Mouse (Mus musculus): ENCODE measurements around the gene Zfp839. TPM values are rescaled to one million over a fixed set of nuclear protein-coding genes. Genes with fewer than 3 reads are reported as not detected.

Gene Zfp839
- polyA plus RNA-seq, 1 experiment from 2014 or later, result 4.0 TPM

- Histone ChIP-seq H3K9me3 (no peaks in the 10 kb centered on the region), H3K27me3 (no peaks in the 10 kb centered on the region), H3K9ac (no peak overlapping the region), H3K4me3 (no peak overlapping the region), H3K4me1 (replicated peaks) (no peaks in the 10 kb centered on the region), H3K36me3 (peaks cover 8% of the 10 kb centered on the region), H3K4me2 (no peak overlapping the region), H3K27ac (no peak overlapping the region)
- no peak for ATAC-seq (ENCODE audit: low FRiP score)
- WGBS, result 86% methylated on average over 4 of the region's 4 CpGs
Observed at GRCm38 (mm10) chr12:110902106-110902505, 52.1 kb downstream of the Zfp839 start.

DNA sequence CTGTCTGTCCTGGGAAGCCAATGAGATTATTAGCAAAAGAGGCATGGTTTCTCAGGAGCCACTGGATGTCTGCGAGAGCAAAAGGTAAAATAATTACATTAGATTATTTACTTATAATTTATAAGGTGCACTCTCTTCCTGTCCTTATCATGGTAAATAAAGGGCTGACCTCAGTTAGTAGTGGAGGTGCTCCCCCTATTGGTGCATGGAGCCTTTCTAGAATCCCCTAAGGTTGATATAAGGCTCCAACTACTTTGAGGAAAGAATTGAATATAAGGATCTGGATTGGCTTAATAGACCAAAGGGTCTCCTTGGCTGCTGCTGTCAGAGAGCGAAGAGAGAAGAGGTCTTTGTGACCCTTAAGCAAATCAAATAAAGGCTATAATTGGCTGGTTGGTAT is 53.5 kb downstream of the Zfp839 start:
- ATAC-seq (ENCODE audit: low FRiP score), result no peak
- H3K9ac ChIP-seq, result no peak overlapping the region
- H3K27me3 ChIP-seq, result no peaks in the 10 kb centered on the region
- 90% methylated on average over 2 of the region's 2 CpGs for WGBS
- H3K4me1 ChIP-seq (replicated peaks), result no peaks in the 10 kb centered on the region
- H3K4me2 ChIP-seq, result no peak overlapping the region
- H3K27ac ChIP-seq, result no peak overlapping the region
- H3K9me3 ChIP-seq, result no peaks in the 10 kb centered on the region
- H3K36me3 ChIP-seq, result peaks cover 3% of the 10 kb centered on the region; the same call in 1 of the 2 replicates
- no peak overlapping the region for H3K4me3 ChIP-seq

- H3K4me3 ChIP-seq, result no peak overlapping the region
- no peaks in the 10 kb centered on the region for H3K27me3 ChIP-seq
- WGBS, result 79% methylated on average over 3 of the region's 3 CpGs
- no peak overlapping the region for H3K9ac ChIP-seq
- no peaks in the 10 kb centered on the region for H3K4me1 ChIP-seq (replicated peaks)
- no peak for ATAC-seq (ENCODE audit: low FRiP score)
- H3K9me3 ChIP-seq, result no peaks in the 10 kb centered on the region
- H3K4me2 ChIP-seq, result no peak overlapping the region
- no peaks in the 10 kb centered on the region; the same call in 1 of the 2 replicates for H3K36me3 ChIP-seq
- no peak overlapping the region for H3K27ac ChIP-seq
Observed at GRCm38 (mm10) chr12:110907845-110908244, 57.8 kb downstream of the Zfp839 start.

DNA sequence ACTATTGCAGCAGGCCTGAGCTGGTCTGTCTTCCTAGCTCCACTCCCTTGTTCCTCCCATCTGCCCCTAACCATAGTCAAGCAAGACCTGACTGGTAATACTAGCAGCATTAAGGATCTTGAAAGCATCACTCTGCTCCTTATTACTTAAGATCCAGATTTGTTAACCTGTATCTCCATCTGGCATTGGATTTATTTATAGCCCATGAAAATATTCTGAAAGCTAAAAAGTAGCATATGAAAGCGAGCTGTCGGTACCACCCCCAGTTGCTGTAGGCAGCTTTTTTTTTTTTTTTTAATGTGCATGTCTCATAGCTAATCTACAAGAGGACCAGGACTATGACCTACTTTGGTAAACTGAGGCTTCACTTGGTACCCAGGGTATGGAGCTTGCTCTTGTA is 59.9 kb downstream of the Zfp839 start:
- Histone ChIP-seq H3K9ac (no peak overlapping the region), H3K9me3 (no peaks in the 10 kb centered on the region), H3K4me3 (no peak overlapping the region), H3K27ac (no peak overlapping the region), H3K36me3 (peaks cover 5% of the 10 kb centered on the region), H3K4me2 (no peak overlapping the region), H3K4me1 (replicated peaks) (no peaks in the 10 kb centered on the region), H3K27me3 (no peaks in the 10 kb centered on the region)
- no peak for ATAC-seq (ENCODE audit: low FRiP score)
- 96% methylated on average over 2 of the region's 2 CpGs for WGBS

DNA sequence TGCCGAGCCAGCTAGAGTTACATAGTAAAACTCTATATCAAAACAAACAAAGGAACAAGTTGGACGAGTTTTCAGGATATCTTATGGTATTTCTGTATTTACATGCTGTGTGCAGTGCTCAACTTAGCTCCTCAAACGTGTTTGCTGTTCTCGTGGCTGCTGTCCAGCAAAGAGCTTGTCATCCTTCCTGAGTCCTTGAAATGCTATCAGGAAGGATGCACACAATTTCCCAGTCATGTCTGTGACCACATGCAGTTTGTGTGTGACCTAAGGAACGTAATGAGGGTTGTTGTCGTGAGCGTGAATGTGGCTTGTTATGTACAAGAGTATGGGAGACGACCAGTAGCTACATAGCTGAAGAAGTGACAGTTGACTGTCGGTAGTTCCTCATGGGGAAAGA is 65.7 kb downstream of the Zfp839 start:
- WGBS, result 90% methylated on average over 9 of the region's 9 CpGs
- no peak for ATAC-seq (ENCODE audit: low FRiP score)
- H3K27me3 ChIP-seq, result no peaks in the 10 kb centered on the region

More for the DNA sequence above, 65.7 kb downstream of the Zfp839 start:
- H3K27ac ChIP-seq, result no peak overlapping the region
- no peak overlapping the region for H3K9ac ChIP-seq
- no peaks in the 10 kb centered on the region for H3K4me1 ChIP-seq (replicated peaks)
- no peak overlapping the region for H3K4me2 ChIP-seq
- H3K36me3 ChIP-seq, result peaks cover 56% of the 10 kb centered on the region
- H3K9me3 ChIP-seq, result no peaks in the 10 kb centered on the region
- no peak overlapping the region for H3K4me3 ChIP-seq

Other genes with a start within 250 kb of the Zfp839 start
- gene Dync1h1, start 248.8 kb upstream of the Zfp839 start, polyA plus RNA-seq (2015; fragmentation: Nextera tagmentation; extraction: Ambion mirVana), result 82.4 and 86.8 TPM in 2 replicates
- 0.35 and 0.40 TPM in 2 replicates for gene 1700001K19Rik, start 167.6 kb upstream of the Zfp839 start, polyA plus RNA-seq (2015; fragmentation: Nextera tagmentation; extraction: Ambion mirVana)
- gene Hsp90aa1, start 147.5 kb upstream of the Zfp839 start, polyA plus RNA-seq (2015; fragmentation: Nextera tagmentation; extraction: Ambion mirVana), result 1,449 and 1,487 TPM in 2 replicates
- 26.0 and 26.3 TPM in 2 replicates for gene Wdr20, start 112.3 kb upstream of the Zfp839 start, polyA plus RNA-seq (2015; fragmentation: Nextera tagmentation; extraction: Ambion mirVana)
- 12.5 and 13.4 TPM in 2 replicates for gene Mok, start 9.3 kb upstream of the Zfp839 start, polyA plus RNA-seq (2015; fragmentation: Nextera tagmentation; extraction: Ambion mirVana)
- gene Cinp, start 38.9 kb downstream of the Zfp839 start, polyA plus RNA-seq (2015; fragmentation: Nextera tagmentation; extraction: Ambion mirVana), result 67.3 and 67.4 TPM in 2 replicates
- gene Tecpr2, start 39.0 kb downstream of the Zfp839 start, polyA plus RNA-seq (2015; fragmentation: Nextera tagmentation; extraction: Ambion mirVana), result 6.4 and 7.3 TPM in 2 replicates
- 6.8 and 7.5 TPM in 2 replicates for gene Ankrd9, start 128.8 kb downstream of the Zfp839 start, polyA plus RNA-seq (2015; fragmentation: Nextera tagmentation; extraction: Ambion mirVana)
- gene Rcor1, start 189.1 kb downstream of the Zfp839 start, polyA plus RNA-seq (2015; fragmentation: Nextera tagmentation; extraction: Ambion mirVana), result 5.2 and 5.6 TPM in 2 replicates

All from hindbrain, embryonic 13.5 days (tissue).